Mouse (Mus musculus): ENCODE data around the gene Rnf183. TPM values are rescaled to one million over a fixed set of nuclear protein-coding genes. Genes with fewer than 3 reads are reported as not detected.
A peak's percentile ranks its signal among the peaks of the same experiment; 100 is the strongest.

Gene Rnf183
- polyA plus RNA-seq, 1 experiment, result 1.0 TPM

- H3K4me3 ChIP-seq (replicated peaks; ENCODE audit: extremely low read depth, low read depth, low read length), result no peak overlapping the region
- DNase-seq, result no peak
- TF ChIP-seq CTCF (IDR thresholded peaks at IDR 0.05; ENCODE audit: insufficient read depth, low read length) (no peak), POLR2A (IDR thresholded peaks at IDR 0.05; ENCODE audit: borderline replicate concordance, extremely low read depth, low read depth, low read length) (no peak)
- 0 out of 2 replicates have a peak, but pooled peaks cover 2% of the 10 kb centered on the region for H3K4me1 ChIP-seq (ENCODE audit: control insufficient read depth, insufficient read depth, low read length)
- 75% methylated on average over 2 of the region's 2 CpGs for WGBS
Observed at GRCm38 (mm10) chr4:62410325-62410724, 24.7 kb downstream of the Rnf183 start.

GRCm38 (mm10) chr4:62409615-62410014, 25.4 kb downstream of the Rnf183 start:
- 13% methylated on average over 6 of the region's 6 CpGs for WGBS
- Histone ChIP-seq H3K4me3 (replicated peaks; ENCODE audit: extremely low read depth, low read depth, low read length) (no peak overlapping the region), H3K4me1 (ENCODE audit: control insufficient read depth, insufficient read depth, low read length) (0 out of 2 replicates have a peak, but pooled peaks cover 2% of the 10 kb centered on the region)
- no peak for TF ChIP-seq POLR2A (IDR thresholded peaks at IDR 0.05; ENCODE audit: borderline replicate concordance, extremely low read depth, low read depth, low read length)
- no peak for TF ChIP-seq CTCF (IDR thresholded peaks at IDR 0.05; ENCODE audit: insufficient read depth, low read length)
- no peak for DNase-seq

GRCm38 (mm10) chr4:62408601-62409282, 26.3 kb downstream of the Rnf183 start, which contains the start of the genes Cdc26 and Prpf4:
TSS of gene Cdc26 (minus strand) at chr4:62408642.
TSS of gene Prpf4 (plus strand) at chr4:62408797.
- TF ChIP-seq CTCF (IDR thresholded peaks at IDR 0.05; ENCODE audit: insufficient read depth, low read length) (no peak), POLR2A (IDR thresholded peaks at IDR 0.05; ENCODE audit: borderline replicate concordance, extremely low read depth, low read depth, low read length) (peak; percentile 75)
- peak; percentile 95 for DNase-seq
- WGBS, result under 1% methylated on average over 39 of the region's 39 CpGs
- peak within 1 kb of the TSS; percentile 90 for H3K4me3 ChIP-seq (replicated peaks; ENCODE audit: extremely low read depth, low read depth, low read length)
- 0 out of 2 replicates have a peak, but pooled peaks cover 2% of the 10 kb centered on the region for H3K4me1 ChIP-seq (ENCODE audit: control insufficient read depth, insufficient read depth, low read length)

- no peak; the same call in 1 of the 2 replicates for TF ChIP-seq POLR2A (IDR thresholded peaks at IDR 0.05; ENCODE audit: borderline replicate concordance, extremely low read depth, low read depth, low read length)
- peak; percentile 51 for TF ChIP-seq CTCF (IDR thresholded peaks at IDR 0.05; ENCODE audit: insufficient read depth, low read length)
- under 1% methylated on average over 35 of the region's 35 CpGs for WGBS
- H3K4me1 ChIP-seq (ENCODE audit: control insufficient read depth, insufficient read depth, low read length), result 0 out of 2 replicates have a peak, but pooled peaks cover 2% of the 10 kb centered on the region
Observed at GRCm38 (mm10) chr4:62407730-62408582, 27.1 kb downstream of the Rnf183 start.

GRCm38 (mm10) chr4:62406133-62406532, 28.9 kb downstream of the Rnf183 start:
- no peak for DNase-seq
- no peak for TF ChIP-seq POLR2A (IDR thresholded peaks at IDR 0.05; ENCODE audit: borderline replicate concordance, extremely low read depth, low read depth, low read length)
- TF ChIP-seq CTCF (IDR thresholded peaks at IDR 0.05; ENCODE audit: insufficient read depth, low read length), result no peak
- Histone ChIP-seq H3K4me1 (ENCODE audit: control insufficient read depth, insufficient read depth, low read length) (0 out of 2 replicates have a peak, but pooled peaks cover 2% of the 10 kb centered on the region), H3K4me3 (replicated peaks; ENCODE audit: extremely low read depth, low read depth, low read length) (no peak overlapping the region)
- 81% methylated on average over 4 of the region's 4 CpGs for WGBS

More at GRCm38 (mm10) chr4:62407730-62408582, 27.1 kb downstream of the Rnf183 start:
- peak overlapping the region; percentile 90 for H3K4me3 ChIP-seq (replicated peaks; ENCODE audit: extremely low read depth, low read depth, low read length)
- DNase-seq, result peak; percentile 67

DNA sequence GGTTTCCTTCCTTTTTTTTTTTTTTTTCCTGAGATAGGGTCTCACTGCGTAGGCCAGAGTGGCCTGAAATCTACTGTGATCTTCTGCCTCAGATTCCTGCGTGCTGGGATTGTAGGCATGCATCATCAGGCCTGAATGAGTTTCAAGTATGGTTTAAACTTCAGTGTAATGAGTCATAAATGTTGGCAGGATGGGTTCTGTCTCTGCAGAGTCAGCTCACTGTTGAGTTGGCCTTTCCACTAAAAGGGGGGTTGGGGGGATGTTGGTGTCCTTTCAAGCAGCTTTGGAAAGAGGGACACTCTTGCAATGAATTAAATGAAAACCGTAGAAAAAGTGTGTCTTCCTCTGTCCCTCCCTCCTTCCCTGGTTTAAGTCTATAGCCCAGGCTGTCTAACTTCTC, 36.1 kb downstream of the Rnf183 start:
- whole genome bisulfite sequencing, result 65% methylated on average over 3 of the region's 3 CpGs
- Histone ChIP-seq H3K4me3 (replicated peaks; ENCODE audit: extremely low read depth, low read depth, low read length) (no peak overlapping the region), H3K4me1 (ENCODE audit: control insufficient read depth, insufficient read depth, low read length) (peaks cover 5% of the 10 kb centered on the region; the same call in 1 of the 2 replicates)
- no peak for TF ChIP-seq CTCF (IDR thresholded peaks at IDR 0.05; ENCODE audit: insufficient read depth, low read length)
- no peak for TF ChIP-seq POLR2A (IDR thresholded peaks at IDR 0.05; ENCODE audit: borderline replicate concordance, extremely low read depth, low read depth, low read length)
- DNase-seq, result no peak

DNA sequence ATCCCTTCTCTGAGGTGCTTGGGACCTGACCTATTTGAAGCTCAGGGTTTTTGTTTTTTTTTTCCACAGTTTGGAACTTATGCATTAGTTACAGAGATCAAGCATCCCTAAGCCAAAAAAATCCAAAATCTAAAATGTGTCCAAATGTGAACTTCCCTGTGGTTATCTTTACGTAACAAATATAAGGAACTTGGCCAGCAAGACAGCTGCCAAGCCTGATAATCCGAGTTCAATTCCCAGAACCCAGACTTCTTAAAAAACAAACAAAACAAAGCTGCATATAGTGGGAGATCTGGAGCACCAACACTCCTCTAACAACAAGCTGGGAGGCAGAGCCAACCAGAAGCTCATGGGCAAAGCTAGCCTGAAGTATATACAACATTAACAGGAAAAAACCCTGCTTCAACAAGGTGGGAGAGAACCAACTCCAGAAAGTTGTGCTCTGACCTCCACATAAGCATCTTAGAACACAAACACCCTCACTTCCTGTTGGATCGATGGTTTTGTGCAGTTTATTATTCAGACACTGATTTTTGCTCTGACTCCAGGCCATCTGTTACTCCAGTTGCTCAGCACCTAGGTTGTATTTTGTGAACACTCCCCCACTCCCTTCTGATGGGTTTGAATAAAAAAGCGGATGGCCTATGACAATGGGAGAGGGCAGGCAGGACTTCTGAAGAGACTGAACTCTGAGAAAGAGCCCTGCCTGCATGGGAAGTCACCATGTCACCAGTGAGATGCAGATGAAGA, 37.3 kb downstream of the Rnf183 start:
- WGBS, result 51% methylated on average over 4 of the region's 4 CpGs
- Histone ChIP-seq H3K4me1 (ENCODE audit: control insufficient read depth, insufficient read depth, low read length) (peaks cover 5% of the 10 kb centered on the region; the same call in 1 of the 2 replicates), H3K4me3 (replicated peaks; ENCODE audit: extremely low read depth, low read depth, low read length) (no peak overlapping the region)
- TF ChIP-seq POLR2A (IDR thresholded peaks at IDR 0.05; ENCODE audit: borderline replicate concordance, extremely low read depth, low read depth, low read length) (no peak), CTCF (IDR thresholded peaks at IDR 0.05; ENCODE audit: insufficient read depth, low read length) (no peak)
- DNase-seq, result no peak

DNA sequence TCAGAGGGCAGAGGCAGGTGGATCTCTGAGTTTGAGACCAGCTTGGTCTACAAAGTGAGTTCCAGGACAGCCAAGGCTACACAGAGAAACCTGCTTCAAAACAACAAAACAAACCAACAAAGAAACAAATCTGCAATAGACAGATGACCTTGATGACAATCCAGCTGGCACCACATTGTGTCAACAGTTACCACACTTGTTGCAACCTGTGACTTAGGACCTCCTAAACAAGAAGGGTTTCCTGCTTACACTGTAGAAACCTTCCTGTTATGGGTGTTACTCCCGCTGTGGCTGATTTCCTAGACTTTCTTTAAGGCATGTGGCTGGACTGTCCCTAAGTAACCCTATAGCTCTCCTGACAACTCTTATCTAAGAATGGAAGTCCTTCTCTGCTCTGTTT, 39.2 kb downstream of the Rnf183 start:
- Histone ChIP-seq H3K4me1 (ENCODE audit: control insufficient read depth, insufficient read depth, low read length) (peaks cover 5% of the 10 kb centered on the region; the same call in 1 of the 2 replicates), H3K4me3 (replicated peaks; ENCODE audit: extremely low read depth, low read depth, low read length) (no peak overlapping the region)
- DNase-seq, result no peak
- TF ChIP-seq CTCF (IDR thresholded peaks at IDR 0.05; ENCODE audit: insufficient read depth, low read length) (no peak), POLR2A (IDR thresholded peaks at IDR 0.05; ENCODE audit: borderline replicate concordance, extremely low read depth, low read depth, low read length) (no peak)
- whole genome bisulfite sequencing, result 49% methylated on average over 1 of the region's 1 CpGs

DNA sequence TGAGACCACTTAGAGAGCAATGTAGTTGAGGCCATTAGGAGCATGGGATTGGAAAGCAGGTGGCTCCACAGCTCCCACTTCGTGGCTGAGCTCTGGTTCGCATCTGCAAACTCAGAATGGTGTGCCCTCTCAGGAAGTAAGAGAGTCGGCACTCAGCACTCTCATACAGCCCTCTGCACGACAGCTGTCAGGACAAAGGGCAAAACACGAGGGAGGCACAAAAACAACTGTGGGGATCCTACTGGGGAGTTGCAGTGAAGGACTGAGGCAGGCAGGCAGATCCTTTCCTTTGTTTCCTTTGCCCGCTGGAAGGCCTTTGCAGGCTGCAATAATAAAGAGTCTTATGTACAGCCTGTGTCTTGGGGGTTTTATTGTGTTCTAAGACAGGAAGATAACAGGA, 41.6 kb downstream of the Rnf183 start:
- 77% methylated on average over 6 of the region's 6 CpGs for WGBS
- Histone ChIP-seq H3K4me1 (ENCODE audit: control insufficient read depth, insufficient read depth, low read length) (peaks cover 5% of the 10 kb centered on the region; the same call in 1 of the 2 replicates), H3K4me3 (replicated peaks; ENCODE audit: extremely low read depth, low read depth, low read length) (no peak overlapping the region)
- TF ChIP-seq CTCF (IDR thresholded peaks at IDR 0.05; ENCODE audit: insufficient read depth, low read length), result no peak
- no peak for TF ChIP-seq POLR2A (IDR thresholded peaks at IDR 0.05; ENCODE audit: borderline replicate concordance, extremely low read depth, low read depth, low read length)
- no peak for DNase-seq

Data from lung, adult 2 months (tissue).